Mouse (Mus musculus): ENCODE results near the gene Cenpx. TPM values are rescaled to one million over a fixed set of nuclear protein-coding genes. Genes with fewer than 3 reads are reported as not detected.

Gene Cenpx
- polyA plus RNA-seq, 1 experiment from 2014 or later: 99.1 TPM

DNA sequence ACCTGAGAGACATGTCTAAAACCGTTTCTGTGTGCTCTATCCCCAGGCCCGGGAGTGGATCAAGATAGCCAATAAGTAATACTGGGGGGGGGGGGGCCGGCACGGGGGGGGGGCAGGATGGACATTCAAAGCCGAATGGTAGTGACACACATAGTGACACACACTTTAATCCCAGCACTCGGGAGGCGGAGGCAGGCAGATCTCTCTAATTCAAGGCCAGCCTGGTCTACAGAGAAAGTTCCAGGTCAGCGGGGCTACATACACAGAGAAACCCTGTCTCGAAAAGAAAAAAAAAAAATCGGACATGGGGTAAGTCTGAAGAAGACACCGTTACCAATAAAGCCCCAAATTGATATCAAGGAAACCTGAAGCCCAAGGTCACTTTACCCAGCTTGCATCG is 14.0 kb upstream of the Cenpx start:
- Histone ChIP-seq H3K4me3 (replicated peaks; ENCODE audit: low read depth, low read length) (no peak overlapping the region), H3K9me3 (ENCODE audit: control insufficient read depth, low read length) (no peaks in the 10 kb centered on the region), H3K27ac (replicated peaks; ENCODE audit: low read depth, low read length) (no peak overlapping the region), H3K36me3 (ENCODE audit: control insufficient read depth, insufficient read depth, low read length) (no peaks in the 10 kb centered on the region), H3K4me1 (ENCODE audit: control insufficient read depth, insufficient read depth, low read length) (peaks cover 7% of the 10 kb centered on the region), H3K4me2 (ENCODE audit: low read length) (no peak overlapping the region), H3K27me3 (ENCODE audit: control insufficient read depth, insufficient read depth, low read length) (no peaks in the 10 kb centered on the region), H3K9ac (replicated peaks; ENCODE audit: low read length) (no peak overlapping the region)
- DNase-seq (no peak), ATAC-seq (ENCODE audit: low FRiP score, low TSS enrichment) (no peak)
- 54% methylated on average over 12 of the region's 12 CpGs for WGBS

DNA sequence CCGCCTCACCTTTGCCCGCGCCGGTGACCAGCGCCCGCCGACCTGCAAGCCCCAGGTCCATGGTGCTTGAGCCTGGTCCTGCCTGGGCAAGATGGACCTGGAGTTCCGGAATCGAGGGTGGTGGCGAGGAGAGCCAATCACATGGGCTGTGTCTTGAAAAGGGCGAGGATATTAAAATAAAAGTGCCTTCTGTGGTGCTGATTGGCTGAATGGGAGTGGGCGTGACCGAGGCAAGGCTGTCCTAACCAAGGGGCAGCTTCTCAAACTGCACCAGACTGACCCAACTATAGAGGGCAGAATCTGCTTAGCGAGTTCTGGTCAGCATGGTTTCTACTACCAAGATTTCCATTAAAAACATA is 13.6 kb upstream of the Cenpx start, which contains the start of gene Dcxr:
Gene Dcxr (minus strand): TSS at position 113 of the 359 bp plus-strand sequence.
- Histone ChIP-seq H3K9me3 (ENCODE audit: control insufficient read depth, low read length) (no peaks in the 10 kb centered on the region), H3K4me2 (ENCODE audit: low read length) (peak within 1 kb of the TSS; percentile 80), H3K4me3 (replicated peaks; ENCODE audit: low read depth, low read length) (peak within 1 kb of the TSS; percentile 41), H3K36me3 (ENCODE audit: control insufficient read depth, insufficient read depth, low read length) (no peaks in the 10 kb centered on the region), H3K27me3 (ENCODE audit: control insufficient read depth, insufficient read depth, low read length) (no peaks in the 10 kb centered on the region), H3K4me1 (ENCODE audit: control insufficient read depth, insufficient read depth, low read length) (peaks cover 11% of the 10 kb centered on the region), H3K27ac (replicated peaks; ENCODE audit: low read depth, low read length) (no peak within 1 kb of the TSS), H3K9ac (replicated peaks; ENCODE audit: low read length) (peak within 1 kb of the TSS; percentile 57)
- whole genome bisulfite sequencing: under 1% methylated on average over 14 of the region's 14 CpGs
- peak; percentile 71 for ATAC-seq (ENCODE audit: low FRiP score, low TSS enrichment)
- DNase-seq: peak; percentile 78

DNA sequence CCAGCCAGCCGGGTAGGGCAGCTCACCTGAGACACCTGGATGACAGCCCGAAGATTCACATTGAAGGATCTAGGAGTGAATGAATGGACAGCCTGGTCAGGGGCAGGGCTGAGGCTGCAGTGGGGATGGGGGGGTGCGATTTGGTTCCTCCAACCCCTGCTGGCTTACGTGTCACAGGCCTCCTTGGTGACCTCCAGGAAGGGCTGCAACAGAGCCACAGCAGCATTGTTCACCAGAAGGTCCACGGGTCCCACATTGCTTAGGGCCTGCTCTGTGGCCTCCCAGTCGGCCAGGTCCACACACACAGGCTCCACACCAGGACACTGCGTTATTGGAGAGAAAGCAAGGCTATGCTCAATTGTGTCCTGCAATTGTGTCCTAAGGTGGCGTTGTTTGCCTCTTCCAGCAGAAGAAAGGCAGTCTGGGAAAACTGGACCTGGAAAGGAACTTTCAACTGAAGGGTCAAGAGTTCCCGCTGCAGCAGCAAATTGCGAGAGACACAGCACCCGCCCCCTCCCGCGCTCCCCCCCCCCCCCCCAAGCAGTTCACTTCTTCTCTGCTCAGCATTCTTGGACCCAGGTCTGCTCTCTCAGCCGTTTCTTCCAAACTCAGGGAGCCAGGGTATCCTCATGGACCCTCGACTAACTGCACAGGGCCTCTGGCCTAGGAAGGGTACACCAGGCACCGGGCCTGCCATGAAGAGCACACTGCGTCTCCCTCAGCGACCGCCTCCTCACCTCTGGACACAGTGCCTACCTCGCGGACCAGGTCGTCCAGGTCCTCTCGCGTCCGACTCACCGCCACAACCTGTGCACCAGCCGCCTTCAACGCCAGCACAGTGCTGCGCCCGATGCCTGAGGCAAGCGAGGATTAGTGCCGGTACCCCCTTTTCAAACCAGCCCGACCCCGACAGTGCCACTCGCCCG is 13.0 kb upstream of the Cenpx start:
- H3K4me1 ChIP-seq (ENCODE audit: control insufficient read depth, insufficient read depth, low read length): peaks cover 13% of the 10 kb centered on the region
- no peak overlapping the region for H3K27ac ChIP-seq (replicated peaks; ENCODE audit: low read depth, low read length)
- H3K4me3 ChIP-seq (replicated peaks; ENCODE audit: low read depth, low read length): peak overlapping the region; percentile 41
- H3K4me2 ChIP-seq (ENCODE audit: low read length): peak overlapping the region; percentile 80
- peak overlapping the region; percentile 57 for H3K9ac ChIP-seq (replicated peaks; ENCODE audit: low read length)
- no peaks in the 10 kb centered on the region for H3K9me3 ChIP-seq (ENCODE audit: control insufficient read depth, low read length)
- DNase-seq: no peak
- ATAC-seq (ENCODE audit: low FRiP score, low TSS enrichment): peak; percentile 9
- no peaks in the 10 kb centered on the region for H3K36me3 ChIP-seq (ENCODE audit: control insufficient read depth, insufficient read depth, low read length)
- H3K27me3 ChIP-seq (ENCODE audit: control insufficient read depth, insufficient read depth, low read length): no peaks in the 10 kb centered on the region
- WGBS: 18% methylated on average over 34 of the region's 36 CpGs

DNA sequence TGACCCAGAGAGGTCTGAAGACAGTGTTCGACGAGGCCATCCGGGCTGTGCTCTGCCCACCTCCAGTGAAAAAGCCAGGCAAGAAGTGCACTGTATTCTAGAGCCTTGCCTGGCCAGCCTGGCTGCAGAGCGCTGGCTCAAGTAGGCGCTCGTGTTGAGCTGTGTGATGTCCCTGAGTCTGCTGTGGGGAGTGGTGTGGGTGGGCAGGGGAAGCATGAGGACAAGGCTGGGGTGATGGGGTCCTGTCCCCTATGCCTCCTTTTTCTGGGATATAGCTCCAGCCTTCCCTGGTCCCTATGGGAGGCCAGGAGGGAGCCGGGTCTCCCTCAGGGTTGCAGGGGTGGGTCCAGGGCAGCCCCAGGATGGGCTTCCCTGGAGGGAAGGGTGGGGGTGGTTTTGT is 10.0 kb upstream of the Cenpx start:
- Histone ChIP-seq H3K4me1 (ENCODE audit: control insufficient read depth, insufficient read depth, low read length) (peaks cover 19% of the 10 kb centered on the region), H3K27me3 (ENCODE audit: control insufficient read depth, insufficient read depth, low read length) (no peaks in the 10 kb centered on the region), H3K9me3 (ENCODE audit: control insufficient read depth, low read length) (no peaks in the 10 kb centered on the region), H3K4me3 (replicated peaks; ENCODE audit: low read depth, low read length) (no peak overlapping the region), H3K4me2 (ENCODE audit: low read length) (no peak overlapping the region), H3K27ac (replicated peaks; ENCODE audit: low read depth, low read length) (no peak overlapping the region), H3K9ac (replicated peaks; ENCODE audit: low read length) (no peak overlapping the region), H3K36me3 (ENCODE audit: control insufficient read depth, insufficient read depth, low read length) (peaks cover 12% of the 10 kb centered on the region)
- WGBS: 84% methylated on average over 7 of the region's 7 CpGs
- DNase-seq: no peak
- no peak for ATAC-seq (ENCODE audit: low FRiP score, low TSS enrichment)

DNA sequence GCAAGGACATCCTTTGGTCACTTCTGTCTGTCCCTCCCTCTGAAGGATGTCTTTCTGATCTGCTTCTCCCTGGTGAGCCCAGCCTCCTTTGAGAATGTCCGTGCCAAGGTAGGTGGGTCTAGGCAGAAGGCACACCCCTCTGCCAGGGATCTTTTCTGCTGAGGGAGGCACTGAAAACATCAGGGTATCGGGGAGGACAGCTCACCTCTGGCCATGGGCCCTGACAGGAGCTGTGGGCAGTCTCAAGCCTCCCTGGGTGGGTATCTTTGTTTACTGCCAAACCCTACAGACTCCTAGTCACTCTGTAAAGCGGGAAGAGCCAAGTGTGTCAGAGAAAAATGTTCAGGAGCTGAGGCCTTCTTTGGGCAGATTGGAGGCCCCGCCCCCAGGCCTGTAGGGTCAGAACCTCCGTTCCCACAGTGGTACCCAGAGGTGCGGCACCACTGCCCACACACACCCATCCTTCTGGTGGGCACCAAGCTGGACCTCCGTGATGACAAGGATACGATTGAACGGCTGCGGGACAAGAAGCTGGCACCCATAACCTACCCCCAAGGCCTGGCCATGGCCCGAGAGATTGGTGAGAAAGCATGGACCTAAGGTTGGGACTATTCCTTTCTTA is 9.3 kb upstream of the Cenpx start:
- 86% methylated on average over 11 of the region's 11 CpGs for WGBS
- peaks cover 18% of the 10 kb centered on the region for H3K36me3 ChIP-seq (ENCODE audit: control insufficient read depth, insufficient read depth, low read length)
- H3K4me1 ChIP-seq (ENCODE audit: control insufficient read depth, insufficient read depth, low read length): peaks cover 19% of the 10 kb centered on the region
- peak overlapping the region; percentile 75 for H3K4me3 ChIP-seq (replicated peaks; ENCODE audit: low read depth, low read length)
- peak overlapping the region; percentile 91 for H3K4me2 ChIP-seq (ENCODE audit: low read length)
- H3K27ac ChIP-seq (replicated peaks; ENCODE audit: low read depth, low read length): no peak overlapping the region
- no peak for ATAC-seq (ENCODE audit: low FRiP score, low TSS enrichment)
- peak overlapping the region; percentile 86; the same call in 1 of the 2 replicates for H3K9ac ChIP-seq (replicated peaks; ENCODE audit: low read length)
- no peaks in the 10 kb centered on the region for H3K27me3 ChIP-seq (ENCODE audit: control insufficient read depth, insufficient read depth, low read length)
- no peak for DNase-seq
- no peaks in the 10 kb centered on the region for H3K9me3 ChIP-seq (ENCODE audit: control insufficient read depth, low read length)

DNA sequence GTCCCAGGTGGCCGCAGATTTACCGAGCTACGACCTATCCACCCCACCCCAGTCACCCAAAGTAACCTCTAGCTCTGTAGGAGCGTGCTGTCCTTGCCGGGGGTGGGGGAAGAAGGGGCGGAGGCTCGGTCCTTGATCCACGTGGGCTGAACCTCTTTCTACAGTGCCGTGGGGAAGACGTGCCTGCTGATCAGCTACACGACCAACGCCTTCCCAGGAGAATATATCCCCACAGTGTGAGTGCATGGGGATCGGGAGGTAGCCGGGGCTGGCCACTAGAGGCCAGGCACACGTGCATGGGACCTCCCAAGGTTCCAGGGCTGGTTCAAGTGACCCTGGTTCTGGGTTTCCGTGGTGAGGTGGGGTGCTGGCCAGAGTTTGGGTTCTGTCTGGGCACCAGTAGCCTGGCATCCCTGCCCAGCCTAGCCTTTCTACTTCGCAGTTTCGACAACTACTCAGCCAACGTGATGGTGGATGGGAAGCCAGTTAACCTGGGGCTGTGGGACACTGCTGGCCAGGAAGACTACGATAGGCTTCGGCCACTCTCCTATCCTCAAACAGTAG is 8.6 kb upstream of the Cenpx start:
- Histone ChIP-seq H3K9ac (replicated peaks; ENCODE audit: low read length) (peak overlapping the region; percentile 86), H3K9me3 (ENCODE audit: control insufficient read depth, low read length) (no peaks in the 10 kb centered on the region), H3K4me3 (replicated peaks; ENCODE audit: low read depth, low read length) (peak overlapping the region; percentile 75), H3K4me2 (ENCODE audit: low read length) (peak overlapping the region; percentile 91), H3K36me3 (ENCODE audit: control insufficient read depth, insufficient read depth, low read length) (peaks cover 24% of the 10 kb centered on the region), H3K27me3 (ENCODE audit: control insufficient read depth, insufficient read depth, low read length) (no peaks in the 10 kb centered on the region), H3K27ac (replicated peaks; ENCODE audit: low read depth, low read length) (peak overlapping the region; percentile 74; the same call in 1 of the 2 replicates), H3K4me1 (ENCODE audit: control insufficient read depth, insufficient read depth, low read length) (peaks cover 19% of the 10 kb centered on the region)
- 20% methylated on average over 21 of the region's 21 CpGs for WGBS
- DNase-seq (peak; percentile 39), ATAC-seq (ENCODE audit: low FRiP score, low TSS enrichment) (no peak)

DNA sequence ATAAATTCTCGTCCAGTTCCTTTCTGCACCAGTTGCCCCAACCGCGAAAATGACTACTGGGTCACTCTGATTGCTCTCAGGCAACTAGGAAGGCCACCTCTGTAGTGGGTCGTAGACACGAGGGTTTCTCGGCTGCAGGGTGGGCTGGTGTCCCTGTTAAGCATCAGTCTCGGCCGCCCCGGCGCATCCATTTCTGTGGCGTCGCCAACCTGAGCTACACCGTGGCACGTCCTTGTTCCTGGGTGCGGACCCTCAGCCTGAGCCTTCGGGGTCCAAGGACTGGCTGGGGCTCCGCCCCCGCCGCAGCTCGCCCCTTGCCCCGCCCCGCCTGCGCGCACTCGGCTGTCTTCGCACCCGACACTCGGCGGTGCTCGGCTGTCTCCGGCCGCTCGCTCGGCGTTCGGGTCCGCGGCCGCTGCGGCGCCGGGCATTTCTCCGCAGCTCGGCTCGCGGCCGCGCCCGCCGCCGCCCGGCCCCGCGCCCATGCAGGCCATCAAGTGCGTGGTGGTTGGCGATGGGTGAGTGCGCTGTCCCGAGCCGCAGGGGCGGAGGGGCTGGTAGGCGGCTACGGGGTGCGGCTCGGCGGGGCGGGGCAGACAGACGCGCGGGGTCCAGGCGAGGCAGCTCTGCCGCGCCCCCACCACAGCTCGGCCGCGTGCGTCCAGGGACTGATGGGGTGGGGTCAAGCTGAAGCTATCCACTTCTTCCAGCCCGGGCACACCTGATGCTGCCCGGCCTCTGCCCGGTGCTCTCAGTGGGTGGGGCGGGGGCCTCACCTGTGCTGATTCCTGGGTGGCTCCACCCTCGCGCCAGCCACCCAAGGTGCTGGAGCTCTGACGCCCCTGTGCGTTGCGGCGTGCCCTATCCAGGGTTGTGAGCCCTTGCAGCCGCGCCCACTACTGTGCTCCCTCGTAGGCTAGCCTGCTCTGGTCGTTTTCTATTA is 7.9 kb upstream of the Cenpx start, which contains the start of gene Rac3:
Gene Rac3 (plus strand): TSS at position 347 of the 943 bp plus-strand sequence.
- H3K9ac ChIP-seq (replicated peaks; ENCODE audit: low read length): peak within 1 kb of the TSS; percentile 86
- ATAC-seq (ENCODE audit: low FRiP score, low TSS enrichment): peak; percentile 86
- H3K4me1 ChIP-seq (ENCODE audit: control insufficient read depth, insufficient read depth, low read length): peaks cover 14% of the 10 kb centered on the region
- peak within 1 kb of the TSS; percentile 75 for H3K4me3 ChIP-seq (replicated peaks; ENCODE audit: low read depth, low read length)
- H3K27ac ChIP-seq (replicated peaks; ENCODE audit: low read depth, low read length): peak within 1 kb of the TSS; percentile 74
- H3K4me2 ChIP-seq (ENCODE audit: low read length): peak within 1 kb of the TSS; percentile 91
- WGBS: 1% methylated on average over 87 of the region's 90 CpGs
- H3K27me3 ChIP-seq (ENCODE audit: control insufficient read depth, insufficient read depth, low read length): no peaks in the 10 kb centered on the region
- peak; percentile 94 for DNase-seq
- peaks cover 29% of the 10 kb centered on the region for H3K36me3 ChIP-seq (ENCODE audit: control insufficient read depth, insufficient read depth, low read length)
- no peaks in the 10 kb centered on the region for H3K9me3 ChIP-seq (ENCODE audit: control insufficient read depth, low read length)

DNA sequence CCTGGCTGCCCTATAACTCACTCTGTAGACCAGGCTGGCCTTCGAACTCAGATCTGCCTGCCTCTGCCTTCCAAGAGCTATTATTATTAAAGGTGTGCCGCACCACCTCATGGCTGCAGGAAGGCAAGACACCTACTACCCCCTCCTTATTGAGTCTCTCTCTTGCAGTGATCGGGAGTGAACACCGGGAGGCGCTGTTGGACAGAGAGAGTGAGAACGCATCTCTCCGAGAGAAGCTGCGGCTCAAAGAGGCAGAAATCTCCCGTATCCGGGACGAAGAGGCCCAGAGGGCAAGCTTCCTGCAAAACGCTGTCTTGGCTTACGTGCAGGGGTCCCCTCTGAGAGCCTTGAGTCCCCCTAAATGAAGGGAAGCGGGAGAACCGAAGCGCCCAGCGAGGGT is 6.9 kb upstream of the Cenpx start:
- H3K4me3 ChIP-seq (replicated peaks; ENCODE audit: low read depth, low read length): peak overlapping the region; percentile 75
- peak overlapping the region; percentile 91 for H3K4me2 ChIP-seq (ENCODE audit: low read length)
- peak overlapping the region; percentile 86 for H3K9ac ChIP-seq (replicated peaks; ENCODE audit: low read length)
- peak; percentile 93 for DNase-seq
- H3K36me3 ChIP-seq (ENCODE audit: control insufficient read depth, insufficient read depth, low read length): peaks cover 35% of the 10 kb centered on the region
- no peak for ATAC-seq (ENCODE audit: low FRiP score, low TSS enrichment)
- WGBS: 7% methylated on average over 17 of the region's 17 CpGs
- H3K9me3 ChIP-seq (ENCODE audit: control insufficient read depth, low read length): no peaks in the 10 kb centered on the region
- peaks cover 14% of the 10 kb centered on the region for H3K4me1 ChIP-seq (ENCODE audit: control insufficient read depth, insufficient read depth, low read length)
- peak overlapping the region; percentile 74 for H3K27ac ChIP-seq (replicated peaks; ENCODE audit: low read depth, low read length)
- H3K27me3 ChIP-seq (ENCODE audit: control insufficient read depth, insufficient read depth, low read length): no peaks in the 10 kb centered on the region
